Mouse (Mus musculus) ovary, adult 10 weeks (tissue): ENCODE measurements around the gene Psph. TPM values are rescaled to one million over a fixed set of nuclear protein-coding genes. Genes with fewer than 3 reads are reported as not detected.

Experiments
- polyA plus RNA-seq: library from polyadenylated mRNA; stranded (reverse); fragments of 350-450 nt; fragmentation: Illumina TruSeq; extraction: RNeasy Lipid Tissue Mini Kit (QIAGEN cat#74804); gene quantifications from one replicate; pipeline ENCODE4 v1.2.3, GENCODE M21; 2014

Psph gene
- polyA plus RNA-seq, result 5.0 TPM

GRCm38 (mm10) chr5:129786818-129787790, at the start of gene Psph:
TSS of gene Psph (minus strand) at chr5:129787449.

GRCm38 (mm10) chr5:129724834-129725773, 62.1 kb downstream of the Psph start, which contains the start of gene Nipsnap2:
TSS of gene Nipsnap2 (plus strand) at chr5:129725063.

Other genes with a start within 250 kb of the Psph start
- gene Mmp17, start 203.3 kb downstream of the Psph start, polyA plus RNA-seq, result 0.26 TPM
- 6.6 TPM for gene Zfp11, start 117.3 kb downstream of the Psph start, polyA plus RNA-seq
- not detected for gene Sept14, start 78.9 kb downstream of the Psph start, polyA plus RNA-seq
- gene Mrps17, start 72.0 kb downstream of the Psph start, polyA plus RNA-seq, result 78.4 TPM
- gene Nipsnap2, start 62.4 kb downstream of the Psph start, polyA plus RNA-seq, result 68.7 TPM
- 6.5 TPM for gene Sumf2, start 59.5 kb upstream of the Psph start, polyA plus RNA-seq
- gene Chchd2, start 100.0 kb upstream of the Psph start, polyA plus RNA-seq, result 369 TPM
- gene Zbed5, start 108.3 kb upstream of the Psph start, polyA plus RNA-seq, result 18.1 TPM
- gene Phkg1, start 111.1 kb upstream of the Psph start, polyA plus RNA-seq, result 0.54 TPM
- gene Nupr1l, start 121.1 kb upstream of the Psph start, polyA plus RNA-seq, result 2.2 TPM
- 90.0 TPM for gene Vkorc1l1, start 154.5 kb upstream of the Psph start, polyA plus RNA-seq
- gene Gusb, start 215.6 kb upstream of the Psph start, polyA plus RNA-seq, result 28.1 TPM
- 2.6 TPM for gene Asl, start 241.8 kb upstream of the Psph start, polyA plus RNA-seq
- gene Crcp, start 241.8 kb upstream of the Psph start, polyA plus RNA-seq, result 14.1 TPM